Mouse (Mus musculus): ENCODE data around the gene Gdf9. TPM values are rescaled to one million over a fixed set of nuclear protein-coding genes. Genes with fewer than 3 reads are reported as not detected.
A peak's percentile ranks its signal among the peaks of the same experiment; 100 is the strongest.

Gdf9 gene
- total RNA-seq, 2 experiments from 2014 or later: 0.52 to 0.80 TPM

GRCm38 (mm10) chr11:53478383-53479170 is 47.8 kb downstream of the Gdf9 start:
- no peak for DNase-seq

GRCm38 (mm10) chr11:53479171-53479782 is 48.5 kb downstream of the Gdf9 start:
- DNase-seq: no peak

- DNase-seq: peak in 1 of 2 experiments; percentile 18
Measured at GRCm38 (mm10) chr11:53479783-53480301, 49.0 kb downstream of the Gdf9 start, which contains the start of the genes Gm9945 and Sowaha. Gm9945 (plus strand) TSS chr11:53480166. Sowaha (minus strand) TSS chr11:53480274.

- no peak for DNase-seq
Measured at GRCm38 (mm10) chr11:53481088-53481730, 50.4 kb downstream of the Gdf9 start.

GRCm38 (mm10) chr11:53483159-53483891 is 52.5 kb downstream of the Gdf9 start:
- DNase-seq: no peak

- no peak for DNase-seq
Measured at GRCm38 (mm10) chr11:53485719-53486118, 54.9 kb downstream of the Gdf9 start.

GRCm38 (mm10) chr11:53486351-53486750 is 55.5 kb downstream of the Gdf9 start:
- no peak for DNase-seq

GRCm38 (mm10) chr11:53486822-53487594 is 56.2 kb downstream of the Gdf9 start:
- no peak for DNase-seq

Small RNA genes within 50 kb of the gene (microRNA-seq; reads per million reads assigned to microRNA genes)
- 0 to 0.76 reads per million in 2 experiments for gene Mir6920

Other genes starting within 250 kb of the Gdf9 start
- gene Hspa4, start 130.6 kb upstream of the Gdf9 start, total RNA-seq (2021): 100 to 1,000 TPM; 121 to 131 TPM
- gene Zcchc10, start 106.3 kb upstream of the Gdf9 start, total RNA-seq (2021): 1 to 10 TPM; 6.1 to 6.6 TPM
- gene Aff4, start 80.2 kb upstream of the Gdf9 start, total RNA-seq (2021): 10 to 100 TPM; 50.8 to 83.3 TPM
- gene Leap2, start 7.9 kb upstream of the Gdf9 start, total RNA-seq (2021): not detected
- gene Uqcrq, start 192 bp upstream of the Gdf9 start, total RNA-seq (2021): 1,000 to 10,000 TPM; 2,590 to 2,622 TPM
- gene Gm10447, start 26.1 kb downstream of the Gdf9 start, total RNA-seq (2021): not detected
- under 1 TPM; 0.30 to 0.57 TPM for gene Shroom1, start 26.2 kb downstream of the Gdf9 start, total RNA-seq (2021)
- gene Gm9837, start 39.5 kb downstream of the Gdf9 start, total RNA-seq (2021): not detected
- gene Gm9945, start 49.1 kb downstream of the Gdf9 start, total RNA-seq (2021): not detected
- gene Sowaha, start 49.3 kb downstream of the Gdf9 start, total RNA-seq (2021): under 1 TPM; 0.28 to 0.30 TPM
- gene Sept8, start 88.2 kb downstream of the Gdf9 start, total RNA-seq (2021): 10 to 100 TPM; 24.7 to 24.8 TPM
- gene Kif3a, start 136.4 kb downstream of the Gdf9 start, total RNA-seq (2021): 10 to 100 TPM in 1 of 2 experiments, 1 to 10 TPM in 1; 8.4 to 11.2 TPM
- not detected for gene Il4, start 187.6 kb downstream of the Gdf9 start, total RNA-seq (2021)
- gene Il13, start 203.7 kb downstream of the Gdf9 start, total RNA-seq (2021): not detected